Mouse (Mus musculus) MEL (cell line): ENCODE measurements around the gene Adgrb3.

Experiments
- CTCF ChIP-seq, 3 experiments: IDR thresholded peaks in 2 of 3; conservative IDR thresholded peaks in 1 of 3; 2 replicates each; pipeline ENCODE4 v1.5.1; 2011 to 2012; ENCODE audit warnings: low read length in 3 of 3, low read depth in 2 of 3, mild to moderate bottlenecking in 2 of 3, improper control_type of control experiment in 1 of 3, inconsistent platforms in 1 of 3, mixed read lengths in 1 of 3, moderate library complexity in 1 of 3; ENCODE audit not compliant: control insufficient read depth in 1 of 3, insufficient read depth in 1 of 3, poor library complexity in 1 of 3, severe bottlenecking in 1 of 3
- ELF1 ChIP-seq: IDR thresholded peaks from 2 replicates; pipeline ENCODE4 v1.6.1; 2014; ENCODE audit warnings: low read depth, mild to moderate bottlenecking, inconsistent platforms, low read length, improper control_type of control experiment, moderate library complexity
- EP300 ChIP-seq, 2 experiments: IDR thresholded peaks; 2 replicates each; pipeline ENCODE4 v1.6.1; 2011; ENCODE audit warnings: improper control_type of control experiment in 2 of 2, low read length in 2 of 2, low read depth in 1 of 2, mild to moderate bottlenecking in 1 of 2
- ETS1 ChIP-seq: IDR thresholded peaks from 2 replicates; pipeline ENCODE4 v1.6.1; 2012; ENCODE audit warnings: low read depth, mild to moderate bottlenecking, inconsistent platforms, low read length, improper control_type of control experiment, moderate library complexity
- GABPA ChIP-seq: IDR thresholded peaks from 2 replicates; pipeline ENCODE4 v1.6.1; 2012; ENCODE audit warnings: low read depth, mild to moderate bottlenecking, inconsistent platforms, low read length, improper control_type of control experiment, moderate library complexity
- POLR2A ChIP-seq, 2 experiments: IDR thresholded peaks; 2 replicates each; pipeline ENCODE4 v1.6.1; 2011 to 2012; ENCODE audit warnings: low read length in 2 of 2, mild to moderate bottlenecking in 2 of 2, control low read depth in 1 of 2, improper control_type of control experiment in 1 of 2, low read depth in 1 of 2, moderate library complexity in 1 of 2; ENCODE audit not compliant: control insufficient read depth in 1 of 2, insufficient read depth in 1 of 2, poor library complexity in 1 of 2
- USF2 ChIP-seq, 2 experiments: IDR thresholded peaks; 2 replicates each; pipeline ENCODE4 v1.6.1; 2011 to 2012; ENCODE audit warnings: improper control_type of control experiment in 2 of 2, low read length in 2 of 2, borderline replicate concordance in 1 of 2, inconsistent platforms in 1 of 2, low read depth in 1 of 2, mild to moderate bottlenecking in 1 of 2; ENCODE audit not compliant: insufficient read depth in 1 of 2

DNA sequence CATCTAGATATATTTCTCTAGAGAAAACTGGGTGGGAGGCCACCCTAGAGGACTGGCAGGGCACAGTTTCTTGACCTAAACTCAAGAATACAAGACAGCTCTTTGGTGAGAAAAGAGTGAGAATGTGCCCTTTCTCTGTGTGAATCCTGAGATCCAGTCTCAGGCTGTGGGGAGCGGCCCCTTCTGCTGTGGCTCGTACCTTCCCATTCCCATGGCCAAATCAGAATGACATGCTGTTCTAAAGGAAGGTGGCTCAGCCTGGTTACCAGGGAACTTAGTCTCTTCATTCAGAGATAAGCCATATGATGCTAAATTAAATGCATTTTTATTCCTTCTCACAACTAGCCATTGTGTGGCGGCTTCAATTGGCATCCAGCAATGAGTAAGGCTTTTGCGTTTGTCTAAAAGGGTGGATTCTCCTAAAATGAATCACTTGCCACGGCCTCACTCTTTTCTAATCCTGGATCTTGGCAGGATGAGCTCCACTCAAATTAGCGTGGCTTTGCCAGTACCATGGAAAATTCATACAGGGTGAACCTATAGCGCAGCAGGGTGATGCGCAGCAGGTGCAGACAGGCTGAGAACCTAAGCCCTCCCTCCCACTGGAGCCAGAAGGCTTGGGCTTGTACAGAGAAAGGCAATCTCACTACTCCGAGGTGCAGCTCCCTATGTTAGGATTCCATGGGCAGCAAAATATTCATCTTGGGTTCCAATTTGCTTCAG, 649.5 kb downstream of the Adgrb3 start:
- TF ChIP-seq CTCF (IDR thresholded peaks at IDR 0.05 in 2 of 3, conservative IDR thresholded peaks at IDR 0.05 in 1 of 3; ENCODE audit: control insufficient read depth in 1 of 3, insufficient read depth in 1 of 3, low read depth in 2 of 3, low read length in 3 of 3, poor library complexity in 1 of 3, severe bottlenecking in 1 of 3): no peak
- TF ChIP-seq POLR2A (IDR thresholded peaks at IDR 0.05; ENCODE audit: control insufficient read depth in 1 of 2, insufficient read depth in 1 of 2, low read depth in 1 of 2, low read length in 2 of 2, poor library complexity in 1 of 2): no peak
- no peak for TF ChIP-seq ETS1
- no peak for TF ChIP-seq ELF1
- TF ChIP-seq GABPA: no peak
- TF ChIP-seq USF2 (IDR thresholded peaks at IDR 0.05; ENCODE audit: borderline replicate concordance in 1 of 2, insufficient read depth in 1 of 2, low read depth in 1 of 2, low read length in 2 of 2): no peak
- no peak for TF ChIP-seq EP300 (IDR thresholded peaks at IDR 0.05; ENCODE audit: low read depth in 1 of 2, low read length in 2 of 2)
